Mouse (Mus musculus) CH12.LX (cell line): ENCODE data around the gene P4ha2. TPM values are rescaled to one million over a fixed set of nuclear protein-coding genes. Genes with fewer than 3 reads are reported as not detected.

ENCODE experiments used
- DNase-seq: peaks from one replicate; pipeline ENCODE4 v3.0.0-alpha.2; 2013; ENCODE audit errors: extremely low read depth
- H3K27ac ChIP-seq: 2 replicates; pipeline ENCODE4 v1.5.1; 2012; ENCODE audit warnings: low read depth, mild to moderate bottlenecking, control low read depth, moderate library complexity; ENCODE audit not compliant: insufficient read depth
- H3K27me3 ChIP-seq: replicated peaks from 2 replicates; pipeline ENCODE3; 2012; ENCODE audit warnings: inconsistent platforms
- H3K36me3 ChIP-seq, 2 experiments: replicated peaks in 1 of 2; 2 replicates each; pipeline versions ENCODE3 to v1.6.1; 2012; ENCODE audit warnings: inconsistent platforms in 1 of 2, low read length in 1 of 2, mild to moderate bottlenecking in 1 of 2, mixed read lengths in 1 of 2, moderate library complexity in 1 of 2; ENCODE audit not compliant: control insufficient read depth in 1 of 2, insufficient read depth in 1 of 2
- H3K4me1 ChIP-seq, 2 experiments: 2 replicates each; pipeline ENCODE4 v1.6.1; 2012; ENCODE audit warnings: inconsistent platforms in 1 of 2, moderate library complexity in 1 of 2; ENCODE audit not compliant: insufficient read depth in 2 of 2, control insufficient read depth in 1 of 2
- H3K4me2 ChIP-seq: 2 replicates; pipeline ENCODE4 v1.6.1; 2012; ENCODE audit warnings: low read depth, mild to moderate bottlenecking, control low read depth; ENCODE audit not compliant: poor library complexity, insufficient read depth, severe bottlenecking
- H3K4me3 ChIP-seq, 3 experiments: fragments of 150-350 bp in 1 of 3; sonication (generic) in 1 of 3; replicated peaks in 1 of 3; 2 replicates each; pipeline versions ENCODE3 to v1.5.1; 2011 to 2012; ENCODE audit warnings: low read depth in 2 of 3, low read length in 2 of 3, mild to moderate bottlenecking in 2 of 3, moderate library complexity in 2 of 3, control low read depth in 1 of 3, improper control_type of control experiment in 1 of 3, inconsistent platforms in 1 of 3, mixed read lengths in 1 of 3; ENCODE audit not compliant: poor library complexity in 1 of 3
- H3K79me2 ChIP-seq: replicated peaks from 2 replicates; pipeline ENCODE4 v1.6.1; 2012; ENCODE audit warnings: mild to moderate bottlenecking, moderate library complexity; ENCODE audit not compliant: control insufficient read depth, poor library complexity, insufficient read depth, severe bottlenecking; ENCODE audit errors: extremely low read depth
- H3K9ac ChIP-seq: 2 replicates; pipeline ENCODE4 v1.6.1; 2012; ENCODE audit warnings: low read depth, mild to moderate bottlenecking, control low read depth, moderate library complexity; ENCODE audit not compliant: insufficient read depth
- H3K9me3 ChIP-seq: replicated peaks from 2 replicates; pipeline ENCODE3; 2012; ENCODE audit warnings: low read length, inconsistent platforms, mixed read lengths
- BHLHE40 ChIP-seq: IDR thresholded peaks from 2 replicates; pipeline ENCODE4 v1.6.1; 2011; ENCODE audit warnings: mild to moderate bottlenecking, low read depth, low read length, improper control_type of control experiment
- CHD1 ChIP-seq: IDR thresholded peaks from 2 replicates; pipeline ENCODE4 v1.6.1; 2012; ENCODE audit warnings: low read depth, low read length, improper control_type of control experiment, inconsistent platforms
- CHD2 ChIP-seq: IDR thresholded peaks from 2 replicates; pipeline ENCODE4 v1.6.1; 2011; ENCODE audit warnings: low read length, improper control_type of control experiment
- CTCF ChIP-seq, 2 experiments: IDR thresholded peaks in 1 of 2; conservative IDR thresholded peaks in 1 of 2; 2 replicates each; pipeline ENCODE4 v1.5.1; 2011 to 2012; ENCODE audit warnings: low read depth in 2 of 2, low read length in 2 of 2, improper control_type of control experiment in 1 of 2, inconsistent platforms in 1 of 2, mild to moderate bottlenecking in 1 of 2, moderate library complexity in 1 of 2
- E2F4 ChIP-seq: IDR thresholded peaks from 2 replicates; pipeline ENCODE4 v1.6.1; 2011; ENCODE audit warnings: low read depth, low read length, improper control_type of control experiment; ENCODE audit not compliant: insufficient replicate concordance
- ETS1 ChIP-seq: conservative IDR thresholded peaks from 2 replicates; pipeline ENCODE4 v1.6.1; 2012; ENCODE audit warnings: low read depth, mild to moderate bottlenecking, inconsistent platforms, low read length, improper control_type of control experiment, moderate library complexity
- GABPA ChIP-seq: IDR thresholded peaks from 2 replicates; pipeline ENCODE4 v1.6.1; 2012; ENCODE audit warnings: low read depth, low read length, improper control_type of control experiment, inconsistent platforms; ENCODE audit not compliant: insufficient replicate concordance
- HCFC1 ChIP-seq: IDR thresholded peaks from 2 replicates; pipeline ENCODE4 v1.6.1; 2012; ENCODE audit warnings: low read depth, mild to moderate bottlenecking, inconsistent platforms, low read length, improper control_type of control experiment
- IRF4 ChIP-seq: IDR thresholded peaks from 2 replicates; pipeline ENCODE4 v1.6.1; 2014; ENCODE audit warnings: low read depth, mild to moderate bottlenecking, inconsistent platforms, low read length, improper control_type of control experiment
- JUND ChIP-seq: conservative IDR thresholded peaks from 2 replicates; pipeline ENCODE4 v1.6.1; 2011; ENCODE audit warnings: low read depth, low read length, improper control_type of control experiment
- MAX ChIP-seq: IDR thresholded peaks from 2 replicates; pipeline ENCODE4 v1.6.1; 2011; ENCODE audit warnings: low read length, improper control_type of control experiment
- MAZ ChIP-seq: IDR thresholded peaks from 2 replicates; pipeline ENCODE4 v1.6.1; 2012; ENCODE audit warnings: low read depth, mild to moderate bottlenecking, inconsistent platforms, low read length, improper control_type of control experiment, moderate library complexity
- MEF2A ChIP-seq: IDR thresholded peaks from 2 replicates; pipeline ENCODE4 v1.6.1; 2014; ENCODE audit warnings: low read depth, mild to moderate bottlenecking, inconsistent platforms, low read length, improper control_type of control experiment, borderline replicate concordance
- NELFE ChIP-seq: IDR thresholded peaks from 2 replicates; pipeline ENCODE4 v1.6.1; 2011; ENCODE audit warnings: low read depth, low read length, improper control_type of control experiment
- NRF1 ChIP-seq: IDR thresholded peaks from 2 replicates; pipeline ENCODE4 v1.6.1; 2014; ENCODE audit warnings: low read depth, mild to moderate bottlenecking, inconsistent platforms, low read length, improper control_type of control experiment, moderate library complexity
- POLR2AphosphoS2 ChIP-seq: IDR thresholded peaks from 2 replicates; pipeline ENCODE4 v1.6.1; 2011; ENCODE audit warnings: low read depth, low read length, improper control_type of control experiment
- RCOR1 ChIP-seq: conservative IDR thresholded peaks from 2 replicates; pipeline ENCODE4 v1.6.1; 2012; ENCODE audit warnings: low read depth, mild to moderate bottlenecking, inconsistent platforms, low read length, improper control_type of control experiment
- SIN3A ChIP-seq: IDR thresholded peaks from 2 replicates; pipeline ENCODE4 v1.6.1; 2012; ENCODE audit warnings: low read length, improper control_type of control experiment, inconsistent platforms
- TBP ChIP-seq: conservative IDR thresholded peaks from 2 replicates; pipeline ENCODE4 v1.6.1; 2011; ENCODE audit warnings: low read depth, low read length, improper control_type of control experiment
- TCF12 ChIP-seq: IDR thresholded peaks from 2 replicates; pipeline ENCODE4 v1.6.1; 2014; ENCODE audit warnings: low read depth, mild to moderate bottlenecking, inconsistent platforms, low read length, improper control_type of control experiment
- UBTF ChIP-seq: IDR thresholded peaks from 2 replicates; pipeline ENCODE4 v1.6.1; 2012; ENCODE audit warnings: low read depth, mild to moderate bottlenecking, inconsistent platforms, low read length, improper control_type of control experiment, moderate library complexity
- ZKSCAN1 ChIP-seq: IDR thresholded peaks from 2 replicates; pipeline ENCODE4 v1.6.1; 2012; ENCODE audit warnings: low read depth, inconsistent platforms, low read length, improper control_type of control experiment, borderline replicate concordance
- ZNF384 ChIP-seq: IDR thresholded peaks from 2 replicates; pipeline ENCODE4 v1.6.1; 2012; ENCODE audit warnings: low read depth, low read length, improper control_type of control experiment, inconsistent platforms
- dilution Hi-C: fragments of 300-500 bp; cut with MboI; formaldehyde crosslinking; loops from 2 replicates; pipeline ENCODE4 v1.14.3; 2020; ENCODE audit warnings: low sequenced_read_pairs; ENCODE audit not compliant: extremely low pct_unique_long_range_greater_than_20kb, extremely low pct_ligation_motif_present
- in situ Hi-C: fragments of 300-500 bp; cut with MboI; formaldehyde crosslinking; loops from 3 replicates; pipeline ENCODE4 v1.14.3; 2019; ENCODE audit warnings: low sequenced_read_pairs, low pct_ligation_motif_present, low pct_unique_long_range_greater_than_20kb, mixed read lengths
- polyA plus RNA-seq: library from polyadenylated mRNA; unstranded; fragments of >175 nt; gene quantifications from 2 replicates; pipeline ENCODE4 v1.2.1, GENCODE M21; 2012; ENCODE audit warnings: low read depth; ENCODE audit not compliant: insufficient read length
- total RNA-seq, 2 experiments: library from RNA; depleted of rRNA; stranded (reverse); fragments of 300-350 nt in 1 of 2; fragments of >200 nt in 1 of 2; gene quantifications; 2 replicates each; pipeline ENCODE4 v1.2.3; 2012 to 2014

P4ha2 gene
- total and polyA plus RNA-seq, 3 experiments: 3.6 to 10.0 (median 7.9) TPM

GRCm38 (mm10) chr11:54115301-54115700 lies 15.4 kb downstream of the P4ha2 start:
- H3K79me2 ChIP-seq: no peaks in the 10 kb centered on the region
- dilution Hi-C loops: no loop called here
- no peak overlapping the region for H3K27ac ChIP-seq
- in situ Hi-C loops: no loop called here
- H3K9ac ChIP-seq: no peak overlapping the region
- no peaks in the 10 kb centered on the region for H3K9me3 ChIP-seq
- DNase-seq: no peak
- no peak for TF ChIP-seq CHD2
- no peak for TF ChIP-seq HCFC1
- no peak for TF ChIP-seq CHD1
- TF ChIP-seq IRF4: no peak
- no peaks in the 10 kb centered on the region for H3K36me3 ChIP-seq
- no peaks in the 10 kb centered on the region for H3K27me3 ChIP-seq
- H3K4me2 ChIP-seq: no peak overlapping the region
- H3K4me1 ChIP-seq: peaks cover 9 to 18% of the 10 kb centered on the region in 2 experiments; a peak in 3 of 4 replicates
- no peak overlapping the region for H3K4me3 ChIP-seq

GRCm38 (mm10) chr11:54115911-54116310 lies 16.0 kb downstream of the P4ha2 start:
- H3K4me3 ChIP-seq: no peak overlapping the region
- no peaks in the 10 kb centered on the region for H3K9me3 ChIP-seq
- H3K27me3 ChIP-seq: no peaks in the 10 kb centered on the region
- H3K9ac ChIP-seq: no peak overlapping the region
- in situ Hi-C loops: no loop called here
- no peak overlapping the region for H3K4me2 ChIP-seq
- no peak overlapping the region for H3K27ac ChIP-seq
- no peak for DNase-seq
- H3K4me1 ChIP-seq: peaks cover 9 to 18% of the 10 kb centered on the region in 2 experiments; a peak in 3 of 4 replicates
- H3K79me2 ChIP-seq: no peaks in the 10 kb centered on the region
- H3K36me3 ChIP-seq: no peaks in the 10 kb centered on the region
- TF ChIP-seq JUND: no peak
- no peak for TF ChIP-seq RCOR1
- TF ChIP-seq MAZ: no peak
- no peak for TF ChIP-seq GABPA
- no peak for TF ChIP-seq ZKSCAN1
- no peak for TF ChIP-seq UBTF
- no peak for TF ChIP-seq NELFE
- TF ChIP-seq ZNF384: no peak
- TF ChIP-seq TCF12: no peak
- TF ChIP-seq IRF4: no peak
- no peak for TF ChIP-seq NRF1
- no peak for TF ChIP-seq E2F4
- TF ChIP-seq, all 38 proteins: peak for 0
- dilution Hi-C loops: no loop called here

GRCm38 (mm10) chr11:54116406-54116805 lies 16.5 kb downstream of the P4ha2 start:
- Histone ChIP-seq H3K36me3 (no peaks in the 10 kb centered on the region), H3K9ac (no peak overlapping the region), H3K9me3 (no peaks in the 10 kb centered on the region), H3K4me1 (peaks cover 9 to 18% of the 10 kb centered on the region in 2 experiments; a peak in 3 of 4 replicates), H3K79me2 (no peaks in the 10 kb centered on the region), H3K4me3 (no peak overlapping the region), H3K27me3 (no peaks in the 10 kb centered on the region), H3K27ac (no peak overlapping the region), H3K4me2 (no peak overlapping the region)
- in situ Hi-C loops (no loop called here), dilution Hi-C loops (no loop called here)
- no peak for DNase-seq
- TF ChIP-seq MAX (no peak), UBTF (no peak), TBP (no peak), GABPA (no peak), ETS1 (no peak), MEF2A (no peak), SIN3A (no peak), HCFC1 (no peak), BHLHE40 (no peak), CTCF (conservative IDR thresholded peaks at IDR 0.05 in 1 of 2, IDR thresholded peaks at IDR 0.05 in 1 of 2; ENCODE audit: low read depth in 2 of 2, low read length in 2 of 2) (no peak), POLR2AphosphoS2 (no peak)
